Mouse (Mus musculus): Measurements from ENCODE around the gene Prg4.

- TF ChIP-seq CTCF (IDR thresholded peaks at IDR 0.05; ENCODE audit: extremely low read depth, insufficient read depth, low read length), result no peak
- TF ChIP-seq POLR2A (IDR thresholded peaks at IDR 0.05; ENCODE audit: extremely low read depth, insufficient read depth, low read length), result no peak
Observed at GRCm38 (mm10) chr1:150458977-150459376, 7.0 kb downstream of the Prg4 start.

Measured in cortical plate, adult 2 months (tissue).